Mouse (Mus musculus) heart, embryonic 14.5 days (tissue): ENCODE data around the gene Gcnt2. TPM values are rescaled to one million over a fixed set of nuclear protein-coding genes. Genes with fewer than 3 reads are reported as not detected.

Source experiments
- ATAC-seq: fragments of 200-750 bp; cut with Nextera tagmentation; 2 replicates; pipeline ENCODE4 v1.8.0; 2017; ENCODE audit warnings: low read depth, moderate TSS enrichment; ENCODE audit not compliant: insufficient number of reproducible peaks, insufficient read depth, low FRiP score
- H3K27ac ChIP-seq, 2 experiments: fragments of 200-500 bp in 1 of 2; fragments of 300-500 bp in 1 of 2; sonication (generic) in 1 of 2; replicated peaks in 1 of 2; 2 replicates each; pipeline ENCODE4 v1.5.1; 2012 to 2014; ENCODE audit warnings: low read depth in 2 of 2, low read length in 2 of 2, control low read depth in 1 of 2, mild to moderate bottlenecking in 1 of 2, mixed read lengths in 1 of 2; ENCODE audit not compliant: control insufficient read depth in 1 of 2, insufficient read depth in 1 of 2
- H3K27me3 ChIP-seq: fragments of 300-500 bp; sonication (generic); 2 replicates; pipeline ENCODE4 v1.6.1; 2014; ENCODE audit warnings: mild to moderate bottlenecking, low read length, control low read depth; ENCODE audit not compliant: control insufficient read depth, insufficient read depth
- H3K36me3 ChIP-seq: fragments of 300-500 bp; sonication (generic); 2 replicates; pipeline ENCODE4 v1.6.1; 2014; ENCODE audit warnings: mild to moderate bottlenecking, control low read depth, low read length, mixed read lengths; ENCODE audit not compliant: control insufficient read depth, insufficient read depth
- H3K4me1 ChIP-seq, 2 experiments: fragments of 200-500 bp in 1 of 2; fragments of 300-500 bp in 1 of 2; sonication (generic) in 1 of 2; 2 replicates each; pipeline ENCODE4 v1.6.1; 2012 to 2014; ENCODE audit warnings: low read length in 2 of 2, control low read depth in 1 of 2, mixed read lengths in 1 of 2; ENCODE audit not compliant: control insufficient read depth in 2 of 2, insufficient read depth in 2 of 2
- H3K4me2 ChIP-seq: fragments of 300-500 bp; sonication (generic); 2 replicates; pipeline ENCODE4 v1.6.1; 2014; ENCODE audit warnings: mild to moderate bottlenecking, low read length
- H3K4me3 ChIP-seq, 2 experiments: fragments of 200-500 bp in 1 of 2; fragments of 300-500 bp in 1 of 2; sonication (generic) in 1 of 2; 2 replicates each; pipeline ENCODE4 v1.5.1; 2012 to 2014; ENCODE audit warnings: low read length in 2 of 2, mild to moderate bottlenecking in 2 of 2, control low read depth in 1 of 2, low read depth in 1 of 2, moderate library complexity in 1 of 2; ENCODE audit not compliant: control insufficient read depth in 1 of 2, insufficient read depth in 1 of 2
- H3K9ac ChIP-seq: fragments of 300-500 bp; sonication (generic); 2 replicates; pipeline ENCODE4 v1.6.1; 2014; ENCODE audit warnings: mild to moderate bottlenecking, low read length
- H3K9me3 ChIP-seq: fragments of 300-500 bp; sonication (generic); 2 replicates; pipeline ENCODE4 v1.6.1; 2016; ENCODE audit warnings: low read length, control low read depth; ENCODE audit not compliant: control insufficient read depth
- WGBS: fragments of 180-500 bp; shearing (Covaris S2); extraction: QIAGEN DNeasy Blood & Tissue Kit; methylation state at CpG from one replicate; pipeline ENCODE4 v1.1.7; 2014; 5-methylcytosine and 5-hydroxymethylcytosine counted together
- polyA plus RNA-seq: library from polyadenylated mRNA; unstranded; fragments of >200 nt; fragmentation: Nextera tagmentation; extraction: Ambion mirVana; gene quantifications from 2 replicates; pipeline ENCODE4 v1.2.1, GENCODE M21; 2014

Gene Gcnt2
- polyA plus RNA-seq, 1 experiment from 2014 or later = 4.8 TPM

DNA sequence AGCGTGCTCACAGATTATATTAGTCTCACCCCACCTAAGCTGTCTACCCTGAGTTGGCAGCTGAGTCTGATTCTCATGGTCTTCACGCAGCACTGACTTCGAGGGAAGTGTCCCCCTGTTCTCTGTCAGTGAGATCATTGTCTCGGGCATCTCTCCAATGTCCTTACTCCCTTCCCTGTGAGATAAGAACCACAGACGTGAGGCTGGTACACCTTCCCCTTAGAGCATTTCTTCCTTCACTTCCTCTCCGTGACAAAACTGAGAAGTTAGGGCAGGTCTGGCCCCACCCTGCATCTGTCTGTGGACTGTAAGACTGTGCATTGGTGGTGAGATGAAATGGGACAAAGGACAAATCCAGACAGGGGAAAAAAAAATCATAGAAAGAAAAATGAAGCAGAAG is 13.6 kb upstream of the Gcnt2 start:
- H3K36me3 ChIP-seq = no peaks in the 10 kb centered on the region
- H3K4me2 ChIP-seq = no peak overlapping the region
- 15% methylated on average over 6 of the region's 6 CpGs for WGBS
- no peaks in the 10 kb centered on the region for H3K9me3 ChIP-seq
- H3K27ac ChIP-seq = no peak overlapping the region
- no peak overlapping the region for H3K9ac ChIP-seq
- H3K4me1 ChIP-seq = 0 out of 4 replicates have a peak, but pooled peaks cover 0 to 3% of the 10 kb centered on the region in 2 experiments
- ATAC-seq = no peak
- H3K27me3 ChIP-seq = no peaks in the 10 kb centered on the region
- H3K4me3 ChIP-seq = no peak overlapping the region

DNA sequence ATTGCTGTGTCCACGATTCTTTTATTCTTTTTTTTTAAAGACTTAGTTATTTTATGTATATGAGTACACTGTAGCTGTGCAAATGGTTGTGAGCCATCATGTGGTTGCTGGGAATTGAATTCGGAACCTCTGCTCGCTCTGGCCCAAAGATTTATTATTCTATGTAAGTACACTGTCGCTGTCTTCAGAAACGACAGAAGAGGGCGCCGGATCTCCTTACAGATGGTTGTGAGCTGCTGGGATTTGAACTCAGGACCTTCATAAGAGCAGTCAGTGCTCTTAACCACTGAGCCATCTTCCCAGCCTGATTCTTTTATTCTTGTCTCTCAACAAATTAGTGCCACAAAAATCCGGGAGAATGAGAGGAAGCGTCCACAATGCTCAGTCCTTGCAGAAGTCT is 13.2 kb upstream of the Gcnt2 start:
- Histone ChIP-seq H3K4me3 (no peak overlapping the region), H3K27ac (no peak overlapping the region), H3K9ac (no peak overlapping the region), H3K4me1 (0 out of 4 replicates have a peak, but pooled peaks cover 0 to 3% of the 10 kb centered on the region in 2 experiments), H3K36me3 (no peaks in the 10 kb centered on the region), H3K4me2 (no peak overlapping the region), H3K9me3 (no peaks in the 10 kb centered on the region), H3K27me3 (no peaks in the 10 kb centered on the region)
- no peak for ATAC-seq
- WGBS = 60% methylated on average over 9 of the region's 9 CpGs

DNA sequence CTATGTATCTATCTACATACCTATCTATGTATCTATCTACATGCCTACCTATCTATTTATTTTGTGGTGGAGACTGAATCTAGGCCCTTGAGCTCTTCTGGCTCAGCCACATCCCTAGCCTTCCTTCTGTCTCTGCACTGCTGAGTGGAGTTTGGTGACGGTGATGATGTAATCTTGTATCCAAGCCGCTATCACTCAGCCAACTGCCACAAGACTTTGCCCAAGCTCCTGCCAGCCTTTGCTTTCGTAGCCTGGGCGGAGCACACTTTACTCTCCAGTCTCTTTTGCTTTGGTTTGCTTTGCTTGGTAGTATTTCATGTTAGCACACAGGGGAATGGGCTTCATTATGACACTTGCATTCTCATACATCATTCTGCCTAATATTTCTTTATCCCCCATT is 11.7 kb upstream of the Gcnt2 start:
- no peak overlapping the region for H3K4me2 ChIP-seq
- no peaks in the 10 kb centered on the region for H3K36me3 ChIP-seq
- no peak for ATAC-seq
- no peak overlapping the region for H3K4me3 ChIP-seq
- H3K27ac ChIP-seq = no peak overlapping the region
- 56% methylated on average over 4 of the region's 4 CpGs for whole genome bisulfite sequencing
- H3K9me3 ChIP-seq = no peaks in the 10 kb centered on the region
- no peak overlapping the region for H3K9ac ChIP-seq
- H3K27me3 ChIP-seq = no peaks in the 10 kb centered on the region
- 0 out of 4 replicates have a peak, but pooled peaks cover 0 to 3% of the 10 kb centered on the region in 2 experiments for H3K4me1 ChIP-seq

DNA sequence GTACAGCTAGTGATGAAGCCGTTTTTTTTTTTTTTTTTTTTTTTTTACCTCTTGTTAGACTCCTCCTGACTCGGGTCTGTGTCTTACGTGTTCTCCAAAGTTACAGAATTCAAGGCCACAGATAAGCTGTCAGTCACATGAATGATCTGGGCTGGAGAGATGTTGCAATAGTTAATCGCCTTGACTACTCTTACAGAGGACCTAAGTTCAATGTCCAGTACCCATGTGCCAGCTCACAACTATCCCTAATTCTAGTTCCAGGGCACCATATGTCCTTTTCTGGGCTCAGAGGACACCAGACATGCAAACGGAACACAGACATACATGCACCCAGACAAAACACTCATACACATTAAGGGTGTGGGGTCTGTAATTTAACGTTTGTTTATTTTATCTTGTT is 8.9 kb upstream of the Gcnt2 start:
- no peaks in the 10 kb centered on the region for H3K9me3 ChIP-seq
- no peaks in the 10 kb centered on the region for H3K36me3 ChIP-seq
- no peak overlapping the region for H3K9ac ChIP-seq
- no peak overlapping the region for H3K4me2 ChIP-seq
- peaks cover 3 to 10% of the 10 kb centered on the region in 2 experiments for H3K4me1 ChIP-seq
- no peak overlapping the region for H3K4me3 ChIP-seq
- no peak for ATAC-seq
- 83% methylated on average over 6 of the region's 6 CpGs for WGBS
- no peaks in the 10 kb centered on the region for H3K27me3 ChIP-seq
- no peak overlapping the region for H3K27ac ChIP-seq

DNA sequence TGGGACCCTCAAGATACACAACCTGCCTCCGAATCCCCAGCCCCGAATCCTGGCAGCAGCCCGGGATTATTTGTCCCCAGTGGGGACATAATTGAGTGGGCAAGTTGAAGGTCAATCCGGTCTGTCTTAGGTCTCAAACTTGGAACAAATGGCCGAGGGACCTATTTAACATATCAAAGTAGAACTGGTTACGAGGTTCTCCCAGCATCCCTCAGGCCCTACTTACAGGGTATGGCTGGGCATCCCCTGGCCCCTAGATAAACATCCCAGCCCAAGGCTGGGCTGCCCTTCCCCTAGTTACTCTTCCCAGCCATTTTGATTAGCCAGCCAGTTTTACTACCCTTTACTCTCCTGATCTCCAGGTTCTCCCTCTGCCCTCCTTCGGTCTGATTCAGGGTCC is 8.3 kb upstream of the Gcnt2 start:
- ATAC-seq = no peak
- Histone ChIP-seq H3K27me3 (no peaks in the 10 kb centered on the region), H3K4me2 (no peak overlapping the region), H3K27ac (no peak overlapping the region), H3K36me3 (no peaks in the 10 kb centered on the region), H3K9ac (no peak overlapping the region), H3K9me3 (no peaks in the 10 kb centered on the region), H3K4me1 (peaks cover 3 to 7% of the 10 kb centered on the region in 2 experiments), H3K4me3 (no peak overlapping the region)
- 84% methylated on average over 7 of the region's 7 CpGs for WGBS

DNA sequence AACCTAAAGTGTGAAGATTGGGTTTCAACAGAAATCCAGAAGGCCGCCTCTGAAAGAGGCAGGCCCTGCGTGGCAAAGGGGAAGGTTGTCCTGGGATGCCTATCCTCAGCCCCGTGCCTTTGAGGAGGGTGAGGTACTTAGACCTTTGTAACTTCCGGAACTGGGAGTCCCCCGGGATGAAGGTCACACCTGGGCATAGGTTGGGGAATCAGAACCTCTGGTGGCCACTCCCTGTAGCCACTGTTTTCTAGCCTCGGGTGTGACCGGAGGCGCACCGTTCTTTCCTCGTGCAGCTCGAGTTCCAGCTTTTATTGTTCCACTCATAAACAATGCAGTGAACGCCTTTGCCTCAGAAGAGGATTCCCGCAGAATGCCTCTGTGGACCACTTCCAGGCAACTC is 7.6 kb upstream of the Gcnt2 start:
- Histone ChIP-seq H3K4me2 (no peak overlapping the region), H3K9me3 (no peaks in the 10 kb centered on the region), H3K9ac (no peak overlapping the region), H3K4me1 (peaks cover 3 to 7% of the 10 kb centered on the region in 2 experiments), H3K4me3 (no peak overlapping the region), H3K27me3 (no peaks in the 10 kb centered on the region), H3K36me3 (no peaks in the 10 kb centered on the region), H3K27ac (no peak overlapping the region)
- no peak for ATAC-seq
- WGBS = 81% methylated on average over 13 of the region's 13 CpGs

DNA sequence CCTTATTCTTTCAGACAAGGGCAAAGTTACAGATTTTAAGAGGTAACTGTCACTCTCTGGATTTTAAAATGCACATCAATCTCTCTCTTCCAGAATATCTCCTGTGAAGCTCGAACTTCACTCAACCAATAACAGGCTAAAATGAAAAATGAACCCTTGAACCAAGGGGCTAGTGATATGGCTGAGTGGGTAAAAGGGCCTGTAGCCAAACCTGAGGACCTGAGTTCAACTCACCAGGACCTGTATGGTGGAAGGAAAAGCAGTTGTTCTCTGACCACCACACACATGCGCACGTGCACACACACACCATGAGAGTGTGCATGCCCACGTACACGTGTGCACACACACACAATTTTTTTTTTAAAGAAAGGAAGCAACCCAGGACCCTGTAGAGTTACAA is 6.8 kb upstream of the Gcnt2 start:
- Histone ChIP-seq H3K9me3 (no peaks in the 10 kb centered on the region), H3K4me2 (no peak overlapping the region), H3K27me3 (no peaks in the 10 kb centered on the region), H3K9ac (no peak overlapping the region), H3K27ac (no peak overlapping the region), H3K4me1 (peaks cover 5 to 7% of the 10 kb centered on the region in 2 experiments), H3K4me3 (no peak overlapping the region), H3K36me3 (no peaks in the 10 kb centered on the region)
- no peak for ATAC-seq
- WGBS = 89% methylated on average over 5 of the region's 5 CpGs

DNA sequence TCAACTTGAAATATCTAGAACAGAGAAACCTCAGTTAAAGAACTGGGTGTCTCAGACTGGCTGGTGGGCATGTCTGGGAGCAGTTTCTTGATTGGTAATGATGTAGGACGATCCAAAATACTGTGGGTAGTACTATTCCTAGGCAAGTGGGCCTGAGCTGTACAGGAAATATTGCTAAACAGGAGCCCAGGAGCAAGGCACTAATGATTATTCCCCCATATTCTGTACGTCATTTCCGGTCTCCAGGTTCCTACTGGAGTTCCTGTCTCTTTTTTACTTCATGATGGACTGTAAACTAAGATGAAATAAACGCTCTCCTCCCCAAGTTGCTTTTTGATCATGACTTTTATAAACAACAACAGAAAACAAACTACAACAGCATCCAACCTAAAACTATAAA is 5.7 kb upstream of the Gcnt2 start:
- H3K4me2 ChIP-seq = peak overlapping the region; percentile 64
- H3K36me3 ChIP-seq = no peaks in the 10 kb centered on the region
- peaks cover 5 to 7% of the 10 kb centered on the region in 2 experiments for H3K4me1 ChIP-seq
- peak overlapping the region; percentile 61 for H3K9ac ChIP-seq
- no peaks in the 10 kb centered on the region for H3K27me3 ChIP-seq
- WGBS = 78% methylated on average over 4 of the region's 4 CpGs
- peak overlapping the region; percentile 45 to 56; a peak in 3 of 4 replicates for H3K4me3 ChIP-seq
- H3K9me3 ChIP-seq = no peaks in the 10 kb centered on the region
- no peak for ATAC-seq
- H3K27ac ChIP-seq = peak overlapping the region in 1 of 2 experiments; percentile 84; a peak in 2 of 4 replicates
